Mouse (Mus musculus) CH12.LX (cell line): ENCODE measurements around the gene Slc25a10. TPM values are rescaled to one million over a fixed set of nuclear protein-coding genes. Genes with fewer than 3 reads are reported as not detected.
A peak's percentile ranks its signal among the peaks of the same experiment; 100 is the strongest.

Experiments
- DNase-seq: peaks from one replicate; pipeline ENCODE4 v3.0.0-alpha.2; 2013; ENCODE audit errors: extremely low read depth
- H3K27ac ChIP-seq: 2 replicates; pipeline ENCODE4 v1.5.1; 2012; ENCODE audit warnings: low read depth, mild to moderate bottlenecking, control low read depth, moderate library complexity; ENCODE audit not compliant: insufficient read depth
- H3K27me3 ChIP-seq: replicated peaks from 2 replicates; pipeline ENCODE3; 2012; ENCODE audit warnings: inconsistent platforms
- H3K36me3 ChIP-seq, 2 experiments: replicated peaks in 1 of 2; 2 replicates each; pipeline versions ENCODE3 to v1.6.1; 2012; ENCODE audit warnings: inconsistent platforms in 1 of 2, low read length in 1 of 2, mild to moderate bottlenecking in 1 of 2, mixed read lengths in 1 of 2, moderate library complexity in 1 of 2; ENCODE audit not compliant: control insufficient read depth in 1 of 2, insufficient read depth in 1 of 2
- H3K4me1 ChIP-seq, 2 experiments: 2 replicates each; pipeline ENCODE4 v1.6.1; 2012; ENCODE audit warnings: inconsistent platforms in 1 of 2, moderate library complexity in 1 of 2; ENCODE audit not compliant: insufficient read depth in 2 of 2, control insufficient read depth in 1 of 2
- H3K4me2 ChIP-seq: 2 replicates; pipeline ENCODE4 v1.6.1; 2012; ENCODE audit warnings: low read depth, mild to moderate bottlenecking, control low read depth; ENCODE audit not compliant: poor library complexity, insufficient read depth, severe bottlenecking
- H3K4me3 ChIP-seq, 3 experiments: fragments of 150-350 bp in 1 of 3; sonication (generic) in 1 of 3; replicated peaks in 1 of 3; 2 replicates each; pipeline versions ENCODE3 to v1.5.1; 2011 to 2012; ENCODE audit warnings: low read depth in 2 of 3, low read length in 2 of 3, mild to moderate bottlenecking in 2 of 3, moderate library complexity in 2 of 3, control low read depth in 1 of 3, improper control_type of control experiment in 1 of 3, inconsistent platforms in 1 of 3, mixed read lengths in 1 of 3; ENCODE audit not compliant: poor library complexity in 1 of 3
- H3K79me2 ChIP-seq: replicated peaks from 2 replicates; pipeline ENCODE4 v1.6.1; 2012; ENCODE audit warnings: mild to moderate bottlenecking, moderate library complexity; ENCODE audit not compliant: control insufficient read depth, poor library complexity, insufficient read depth, severe bottlenecking; ENCODE audit errors: extremely low read depth
- H3K9ac ChIP-seq: 2 replicates; pipeline ENCODE4 v1.6.1; 2012; ENCODE audit warnings: low read depth, mild to moderate bottlenecking, control low read depth, moderate library complexity; ENCODE audit not compliant: insufficient read depth
- H3K9me3 ChIP-seq: replicated peaks from 2 replicates; pipeline ENCODE3; 2012; ENCODE audit warnings: low read length, inconsistent platforms, mixed read lengths
- CTCF ChIP-seq, 2 experiments: IDR thresholded peaks in 1 of 2; conservative IDR thresholded peaks in 1 of 2; 2 replicates each; pipeline ENCODE4 v1.5.1; 2011 to 2012; ENCODE audit warnings: low read depth in 2 of 2, low read length in 2 of 2, improper control_type of control experiment in 1 of 2, inconsistent platforms in 1 of 2, mild to moderate bottlenecking in 1 of 2, moderate library complexity in 1 of 2
- EP300 ChIP-seq: IDR thresholded peaks from 2 replicates; pipeline ENCODE4 v1.6.1; 2011; ENCODE audit warnings: low read length, improper control_type of control experiment
- GABPA ChIP-seq: IDR thresholded peaks from 2 replicates; pipeline ENCODE4 v1.6.1; 2012; ENCODE audit warnings: low read depth, low read length, improper control_type of control experiment, inconsistent platforms; ENCODE audit not compliant: insufficient replicate concordance
- HCFC1 ChIP-seq: IDR thresholded peaks from 2 replicates; pipeline ENCODE4 v1.6.1; 2012; ENCODE audit warnings: low read depth, mild to moderate bottlenecking, inconsistent platforms, low read length, improper control_type of control experiment
- JUND ChIP-seq: conservative IDR thresholded peaks from 2 replicates; pipeline ENCODE4 v1.6.1; 2011; ENCODE audit warnings: low read depth, low read length, improper control_type of control experiment
- MAFK ChIP-seq: IDR thresholded peaks from 2 replicates; pipeline ENCODE4 v1.6.1; 2011; ENCODE audit warnings: low read length, improper control_type of control experiment; ENCODE audit not compliant: insufficient replicate concordance
- PAX5 ChIP-seq: IDR thresholded peaks from 2 replicates; pipeline ENCODE4 v1.6.1; 2012; ENCODE audit warnings: low read length, inconsistent platforms, mixed read lengths
- TBP ChIP-seq: conservative IDR thresholded peaks from 2 replicates; pipeline ENCODE4 v1.6.1; 2011; ENCODE audit warnings: low read depth, low read length, improper control_type of control experiment
- ZKSCAN1 ChIP-seq: IDR thresholded peaks from 2 replicates; pipeline ENCODE4 v1.6.1; 2012; ENCODE audit warnings: low read depth, inconsistent platforms, low read length, improper control_type of control experiment, borderline replicate concordance
- dilution Hi-C: fragments of 300-500 bp; cut with MboI; formaldehyde crosslinking; loops from 2 replicates; pipeline ENCODE4 v1.14.3; 2020; ENCODE audit warnings: low sequenced_read_pairs; ENCODE audit not compliant: extremely low pct_unique_long_range_greater_than_20kb, extremely low pct_ligation_motif_present
- in situ Hi-C: fragments of 300-500 bp; cut with MboI; formaldehyde crosslinking; loops from 3 replicates; pipeline ENCODE4 v1.14.3; 2019; ENCODE audit warnings: low sequenced_read_pairs, low pct_ligation_motif_present, low pct_unique_long_range_greater_than_20kb, mixed read lengths
- polyA plus RNA-seq: library from polyadenylated mRNA; unstranded; fragments of >175 nt; gene quantifications from 2 replicates; pipeline ENCODE4 v1.2.1, GENCODE M21; 2012; ENCODE audit warnings: low read depth; ENCODE audit not compliant: insufficient read length
- total RNA-seq, 2 experiments: library from RNA; depleted of rRNA; stranded (reverse); fragments of 300-350 nt in 1 of 2; fragments of >200 nt in 1 of 2; gene quantifications; 2 replicates each; pipeline ENCODE4 v1.2.3; 2012 to 2014

Slc25a10 gene
- total and polyA plus RNA-seq, 3 experiments = 32.9 to 45.9 (median 34.6) TPM

GRCm38 (mm10) chr11:120442765-120443280 lies 48.8 kb upstream of the Slc25a10 start:
- dilution Hi-C loops = no loop called here

DNA sequence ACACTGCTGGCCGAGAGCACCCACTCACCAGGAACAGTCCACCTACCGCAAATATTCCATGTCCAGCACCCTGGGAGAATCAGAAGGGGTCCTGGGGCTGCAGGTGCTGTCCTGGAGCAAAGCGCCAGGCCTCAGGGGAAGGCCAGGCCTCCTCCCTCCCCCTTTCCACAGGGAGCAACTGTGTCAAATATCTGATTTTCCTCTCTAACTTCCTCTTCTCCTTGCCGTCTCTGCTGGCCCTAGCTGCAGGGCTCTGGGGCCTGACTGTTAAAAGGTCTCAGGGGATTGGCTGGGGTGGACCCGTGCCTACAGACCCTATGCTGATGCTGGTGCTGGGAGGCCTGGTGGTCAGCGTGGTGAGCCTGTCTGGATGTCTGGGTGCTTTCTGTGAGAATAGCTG lies 47.5 kb upstream of the Slc25a10 start:
- H3K9me3 ChIP-seq = no peaks in the 10 kb centered on the region
- TF ChIP-seq HCFC1 (no peak), MAFK (no peak), GABPA (no peak), TBP (no peak), ZKSCAN1 (no peak), EP300 (no peak)
- no peak overlapping the region for H3K27ac ChIP-seq
- no peak overlapping the region for H3K9ac ChIP-seq
- dilution Hi-C loops = no loop called here
- in situ Hi-C loops = no loop called here
- H3K4me3 ChIP-seq = no peak overlapping the region
- H3K36me3 ChIP-seq = no peaks in the 10 kb centered on the region
- H3K79me2 ChIP-seq = no peaks in the 10 kb centered on the region
- no peak for DNase-seq
- no peak overlapping the region for H3K4me2 ChIP-seq
- peaks cover 23 to 42% of the 10 kb centered on the region in 2 experiments for H3K4me1 ChIP-seq
- H3K27me3 ChIP-seq = no peaks in the 10 kb centered on the region

More at GRCm38 (mm10) chr11:120442765-120443280, 48.8 kb upstream of the Slc25a10 start:
- no peaks in the 10 kb centered on the region for H3K79me2 ChIP-seq
- no peak overlapping the region for H3K27ac ChIP-seq
- no peak for DNase-seq
- H3K9me3 ChIP-seq = no peaks in the 10 kb centered on the region
- no peak overlapping the region for H3K4me2 ChIP-seq
- H3K9ac ChIP-seq = no peak overlapping the region
- H3K36me3 ChIP-seq = no peaks in the 10 kb centered on the region
- peaks cover 19 to 32% of the 10 kb centered on the region in 2 experiments for H3K4me1 ChIP-seq
- H3K4me3 ChIP-seq = no peak overlapping the region
- H3K27me3 ChIP-seq = no peaks in the 10 kb centered on the region
- TF ChIP-seq JUND (no peak), CTCF (conservative IDR thresholded peaks at IDR 0.05 in 1 of 2, IDR thresholded peaks at IDR 0.05 in 1 of 2; ENCODE audit: low read depth in 2 of 2, low read length in 2 of 2) (peak; percentile 41 to 53; a peak in 3 of 4 replicates)
- in situ Hi-C loops = no loop called here

DNA sequence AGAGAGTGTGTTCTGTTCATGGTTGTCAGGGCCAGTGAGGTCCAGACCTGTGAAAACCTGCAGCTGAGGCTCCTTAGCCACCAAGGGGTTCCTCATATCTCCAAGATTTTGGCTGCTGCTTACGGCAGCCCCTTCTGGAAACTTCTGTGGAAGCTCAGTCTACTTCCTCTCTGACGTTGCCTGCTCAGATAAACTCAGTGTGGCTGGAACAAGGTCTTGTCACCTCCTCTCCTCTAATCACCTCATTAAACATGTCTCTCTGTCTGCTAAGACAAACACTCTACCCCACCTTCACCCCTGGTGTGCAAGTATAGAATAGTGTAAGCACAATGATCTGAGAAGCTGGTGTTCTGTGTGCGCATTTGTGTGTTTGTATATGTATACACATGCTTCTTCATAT lies 46.2 kb upstream of the Slc25a10 start:
- no peaks in the 10 kb centered on the region for H3K9me3 ChIP-seq
- H3K4me2 ChIP-seq = no peak overlapping the region
- H3K27ac ChIP-seq = no peak overlapping the region
- H3K27me3 ChIP-seq = no peaks in the 10 kb centered on the region
- no peak for TF ChIP-seq PAX5
- H3K36me3 ChIP-seq = peaks cover 0 to 2% of the 10 kb centered on the region in 2 experiments
- dilution Hi-C loops (no loop called here), in situ Hi-C loops (no loop called here)
- H3K9ac ChIP-seq = no peak overlapping the region
- no peaks in the 10 kb centered on the region for H3K79me2 ChIP-seq
- no peak overlapping the region for H3K4me3 ChIP-seq
- no peak for DNase-seq
- H3K4me1 ChIP-seq = peaks cover 23 to 42% of the 10 kb centered on the region in 2 experiments
